Mouse (Mus musculus) E14TG2a.4 (cell line): ENCODE measurements around the gene Slc27a1.
"Not testable (repeated sequence)": the region's sequence is repeated elsewhere in the genome, so short reads cannot be mapped to it uniquely, and the experiment has no call there.

ENCODE experiments used
- H3K27me3 ChIP-seq: 2 replicates; pipeline ENCODE4 v1.6.1; 2014; ENCODE audit warnings: low read length, control low read depth; ENCODE audit not compliant: insufficient read depth
- H3K36me3 ChIP-seq: 2 replicates; pipeline ENCODE4 v1.6.1; 2014; ENCODE audit warnings: low read length, control low read depth; ENCODE audit not compliant: insufficient read depth
- H3K4me1 ChIP-seq: replicated peaks from 2 replicates; pipeline ENCODE4 v1.6.1; 2014; ENCODE audit warnings: low read depth, low read length, control low read depth
- H3K4me3 ChIP-seq: replicated peaks from 2 replicates; pipeline ENCODE4 v1.5.1; 2014; ENCODE audit warnings: mild to moderate bottlenecking, low read length
- H3K9me3 ChIP-seq: 2 replicates; pipeline ENCODE4 v1.6.1; 2014; ENCODE audit warnings: low read length, control low read depth
- CTCF ChIP-seq: conservative IDR thresholded peaks from 2 replicates; pipeline ENCODE4 v1.5.1; 2014; ENCODE audit warnings: low read length
- NANOG ChIP-seq: IDR thresholded peaks from 2 replicates; pipeline ENCODE4 v1.6.1; 2014; ENCODE audit warnings: borderline replicate concordance, low read length, mixed read lengths
- POU5F1 ChIP-seq: IDR thresholded peaks from 2 replicates; pipeline ENCODE4 v1.6.1; 2014; ENCODE audit warnings: low read length, borderline replicate concordance

Gene Slc27a1

GRCm38 (mm10) chr8:71568387-71568937 is at the start of gene Slc27a1:
Gene Slc27a1, plus strand, starts transcription at chr8:71568882.
- H3K4me3 ChIP-seq = peak within 1 kb of the TSS; percentile 92
- H3K36me3 ChIP-seq = no peaks in the 10 kb centered on the region
- H3K4me1 ChIP-seq = peaks cover 53% of the 10 kb centered on the region
- peaks cover 39% of the 10 kb centered on the region for H3K27me3 ChIP-seq
- TF ChIP-seq NANOG (no peak), CTCF (no peak), POU5F1 (no peak)
- H3K9me3 ChIP-seq = peaks cover 7% of the 10 kb centered on the region

GRCm38 (mm10) chr8:71519037-71519825 is 49.5 kb upstream of the Slc27a1 start:
- Histone ChIP-seq H3K4me1 (peaks cover 51% of the 10 kb centered on the region), H3K27me3 (peaks cover 49% of the 10 kb centered on the region)
- H3K9me3 ChIP-seq, H3K4me3 ChIP-seq, H3K36me3 ChIP-seq: not testable (repeated sequence)
- peak; percentile 27; the same call in 1 of the 2 replicates for TF ChIP-seq CTCF

- peaks cover 63% of the 10 kb centered on the region for H3K27me3 ChIP-seq
- peaks cover 5% of the 10 kb centered on the region for H3K9me3 ChIP-seq
- H3K36me3 ChIP-seq = no peaks in the 10 kb centered on the region
- peak overlapping the region; percentile 43 for H3K4me3 ChIP-seq
- TF ChIP-seq POU5F1 = no peak
- no peak for TF ChIP-seq NANOG
- TF ChIP-seq CTCF = peak; percentile 56
- peaks cover 68% of the 10 kb centered on the region for H3K4me1 ChIP-seq
Measured at GRCm38 (mm10) chr8:71521634-71522033, 47.0 kb upstream of the Slc27a1 start.

- peaks cover 70% of the 10 kb centered on the region for H3K27me3 ChIP-seq
- H3K36me3 ChIP-seq = no peaks in the 10 kb centered on the region
- TF ChIP-seq NANOG (no peak), CTCF (no peak), POU5F1 (no peak)
- no peaks in the 10 kb centered on the region for H3K9me3 ChIP-seq
- peaks cover 82% of the 10 kb centered on the region for H3K4me1 ChIP-seq
- peak within 1 kb of the TSS; percentile 68 for H3K4me3 ChIP-seq
Measured at GRCm38 (mm10) chr8:71525226-71526050, 43.2 kb upstream of the Slc27a1 start, which contains the start of gene Ccdc194. Gene Ccdc194, minus strand, starts transcription at chr8:71525711.

- Histone ChIP-seq H3K9me3 (no peaks in the 10 kb centered on the region), H3K36me3 (no peaks in the 10 kb centered on the region), H3K27me3 (peaks cover 61% of the 10 kb centered on the region), H3K4me1 (peaks cover 78% of the 10 kb centered on the region), H3K4me3 (peak overlapping the region; percentile 68; the same call in 1 of the 2 replicates)
- TF ChIP-seq POU5F1 (no peak), NANOG (peak; percentile 77), CTCF (no peak)
Measured at GRCm38 (mm10) chr8:71526272-71526671, 42.4 kb upstream of the Slc27a1 start.

GRCm38 (mm10) chr8:71527162-71527870 is 41.4 kb upstream of the Slc27a1 start:
- peaks cover 72% of the 10 kb centered on the region for H3K4me1 ChIP-seq
- H3K27me3 ChIP-seq = peaks cover 55% of the 10 kb centered on the region
- H3K4me3 ChIP-seq = no peak overlapping the region
- TF ChIP-seq NANOG = no peak
- no peak for TF ChIP-seq POU5F1
- no peak for TF ChIP-seq CTCF
- no peaks in the 10 kb centered on the region for H3K36me3 ChIP-seq
- H3K9me3 ChIP-seq = no peaks in the 10 kb centered on the region

GRCm38 (mm10) chr8:71528362-71529073 is 40.2 kb upstream of the Slc27a1 start:
- Histone ChIP-seq H3K4me3 (no peak overlapping the region; the same call in 1 of the 2 replicates), H3K9me3 (no peaks in the 10 kb centered on the region), H3K4me1 (peaks cover 70% of the 10 kb centered on the region), H3K36me3 (no peaks in the 10 kb centered on the region), H3K27me3 (peaks cover 45% of the 10 kb centered on the region)
- no peak for TF ChIP-seq CTCF
- TF ChIP-seq POU5F1 = no peak
